Mouse (Mus musculus) ovary, adult 2 months (tissue): ENCODE measurements around the gene Obox8. TPM values are rescaled to one million over a fixed set of nuclear protein-coding genes. Genes with fewer than 3 reads are reported as not detected.

Experiments
- polyA plus RNA-seq: library from polyadenylated mRNA; depleted of rRNA; stranded (reverse); fragments of >200 nt; gene quantifications from 2 replicates; pipeline ENCODE4 v1.2.3, GENCODE M21; 2012; rRNA removed

The Obox8 gene
- polyA plus RNA-seq, result not detected in 2 replicates

GRCm38 (mm10) chr7:14333457-14333856, at the start of gene Obox8:
Gene Obox8, minus strand, starts transcription at chr7:14333557.

Other genes with a start within 250 kb of the Obox8 start
- gene Sult2a3, start 210.5 kb downstream of the Obox8 start, polyA plus RNA-seq, result not detected in 2 replicates
- gene Sult2a6, start 78.7 kb downstream of the Obox8 start, polyA plus RNA-seq, result not detected in 2 replicates
- not detected in 2 replicates for gene Sult2a8, start 113.2 kb upstream of the Obox8 start, polyA plus RNA-seq
- gene Sult2a7, start 160.7 kb upstream of the Obox8 start, polyA plus RNA-seq, result not detected in 2 replicates
- 0.02 and 0.08 TPM in 2 replicates for gene Vmn1r90, start 229.9 kb upstream of the Obox8 start, polyA plus RNA-seq